Mouse (Mus musculus): Measurements from ENCODE around the gene Tmem150a. TPM values are rescaled to one million over a fixed set of nuclear protein-coding genes. Genes with fewer than 3 reads are reported as not detected.

Tmem150a gene
- polyA plus RNA-seq, 1 experiment from 2014 or later, result 92.3 TPM

DNA sequence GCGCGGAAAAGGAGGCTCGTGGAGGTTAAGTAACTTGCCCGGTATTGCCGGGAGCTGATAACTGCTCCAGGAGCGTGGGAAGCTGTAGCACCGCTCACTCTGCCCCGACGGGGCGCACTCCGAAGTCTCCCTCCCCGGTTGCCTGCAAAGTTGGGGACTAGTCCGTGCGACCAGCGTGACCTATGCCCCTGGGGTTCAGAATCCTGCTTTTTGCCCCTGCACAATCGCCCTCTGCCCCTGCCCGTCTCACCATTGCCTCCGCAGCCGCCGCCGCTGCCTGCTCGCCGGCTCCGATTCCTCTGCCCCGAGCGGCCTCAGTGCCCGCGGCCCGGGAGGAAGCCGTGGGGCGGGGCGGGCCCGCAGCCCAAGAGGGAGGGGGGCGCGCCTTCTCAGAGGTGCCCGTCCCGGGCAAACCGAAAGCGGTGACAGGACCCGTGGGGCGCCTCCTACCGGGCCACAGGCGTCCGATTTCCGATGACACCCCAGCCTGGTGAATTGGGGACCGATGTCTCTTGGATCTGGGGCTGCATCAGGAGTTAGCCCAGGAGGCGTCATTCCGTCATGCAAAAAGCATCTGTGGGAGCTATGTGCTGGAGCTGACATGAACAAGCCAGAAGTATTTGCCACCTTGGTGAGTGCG, 25.0 kb downstream of the Tmem150a start, which contains the start of gene Vamp5:
Gene Vamp5, minus strand, starts transcription at position 338 of the 640 bp plus-strand sequence.
- DNase-seq, result peak; percentile 92
- H3K36me3 ChIP-seq (replicated peaks; ENCODE audit: insufficient read depth, low read length), result peaks cover 13% of the 10 kb centered on the region
- no peaks in the 10 kb centered on the region for H3K9me3 ChIP-seq (ENCODE audit: low read length)
- no peaks in the 10 kb centered on the region for H3K27me3 ChIP-seq (ENCODE audit: insufficient read depth, low read length)
- peak within 1 kb of the TSS; percentile 75 for H3K4me3 ChIP-seq (ENCODE audit: low read depth, low read length)
- H3K9ac ChIP-seq (replicated peaks), result peak within 1 kb of the TSS; percentile 79
- no peak for TF ChIP-seq EP300 (IDR thresholded peaks at IDR 0.05; ENCODE audit: low read depth)
- peak; percentile 72 for TF ChIP-seq CTCF (IDR thresholded peaks at IDR 0.05; ENCODE audit: low read depth)
- peaks cover 24% of the 10 kb centered on the region for H3K4me1 ChIP-seq (ENCODE audit: insufficient read depth)
- peak within 1 kb of the TSS; percentile 86 for H3K27ac ChIP-seq (ENCODE audit: low read depth)
- ATAC-seq, result peak; percentile 90
- H3K4me2 ChIP-seq (ENCODE audit: low read depth, low read length), result peak within 1 kb of the TSS; percentile 70
- WGBS (ENCODE audit: insufficient replicate concordance), result 2% methylated on average over 49 of the region's 49 CpGs

GRCm38 (mm10) chr6:72382494-72382893, 27.2 kb downstream of the Tmem150a start:
- H3K9ac ChIP-seq (replicated peaks), result peak overlapping the region; percentile 19; the same call in 1 of the 2 replicates
- H3K4me1 ChIP-seq (ENCODE audit: insufficient read depth), result peaks cover 25% of the 10 kb centered on the region
- no peak overlapping the region for H3K4me3 ChIP-seq (ENCODE audit: low read depth, low read length)
- no peaks in the 10 kb centered on the region for H3K9me3 ChIP-seq (ENCODE audit: low read length)
- WGBS (ENCODE audit: insufficient replicate concordance), result 63% methylated on average over 6 of the region's 6 CpGs
- H3K4me2 ChIP-seq (ENCODE audit: low read depth, low read length), result no peak overlapping the region
- TF ChIP-seq EP300 (IDR thresholded peaks at IDR 0.05; ENCODE audit: low read depth) (no peak), CTCF (IDR thresholded peaks at IDR 0.05; ENCODE audit: low read depth) (no peak)
- no peaks in the 10 kb centered on the region for H3K27me3 ChIP-seq (ENCODE audit: insufficient read depth, low read length)
- peaks cover 31% of the 10 kb centered on the region for H3K36me3 ChIP-seq (replicated peaks; ENCODE audit: insufficient read depth, low read length)
- ATAC-seq, result no peak
- no peak for DNase-seq
- H3K27ac ChIP-seq (ENCODE audit: low read depth), result peak overlapping the region; percentile 53

- Histone ChIP-seq H3K4me2 (ENCODE audit: low read depth, low read length) (peak overlapping the region; percentile 31), H3K9me3 (ENCODE audit: low read length) (no peaks in the 10 kb centered on the region), H3K36me3 (replicated peaks; ENCODE audit: insufficient read depth, low read length) (peaks cover 39% of the 10 kb centered on the region), H3K4me1 (ENCODE audit: insufficient read depth) (peaks cover 31% of the 10 kb centered on the region), H3K4me3 (ENCODE audit: low read depth, low read length) (no peak overlapping the region), H3K27ac (ENCODE audit: low read depth) (peak overlapping the region; percentile 74), H3K9ac (replicated peaks) (peak overlapping the region; percentile 23; the same call in 1 of the 2 replicates), H3K27me3 (ENCODE audit: insufficient read depth, low read length) (no peaks in the 10 kb centered on the region)
- WGBS (ENCODE audit: insufficient replicate concordance), result 70% methylated on average over 6 of the region's 6 CpGs
- DNase-seq, result no peak
- no peak for TF ChIP-seq EP300 (IDR thresholded peaks at IDR 0.05; ENCODE audit: low read depth)
- no peak for TF ChIP-seq CTCF (IDR thresholded peaks at IDR 0.05; ENCODE audit: low read depth)
- ATAC-seq, result no peak
These were observed 28.0 kb downstream of the Tmem150a start for GRCm38 (mm10) chr6:72383142-72383820.

DNA sequence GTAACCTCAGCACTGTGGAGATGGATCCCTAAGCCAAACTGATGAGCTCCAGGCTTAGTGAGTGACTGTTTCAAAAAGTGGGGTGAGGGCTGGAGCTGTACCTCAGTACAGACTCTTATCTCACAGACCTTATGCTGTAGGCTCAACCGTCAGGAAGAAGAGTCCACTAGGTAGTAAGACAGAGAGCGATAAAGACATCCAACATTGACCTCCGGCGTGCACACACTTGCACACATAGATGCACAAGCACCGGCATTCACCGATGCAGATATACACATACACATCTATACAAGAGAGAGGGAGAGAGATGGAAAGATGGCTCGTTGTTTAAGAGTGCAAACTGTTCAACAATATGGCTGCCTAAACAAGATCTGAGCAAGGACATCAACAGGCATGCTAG, 28.7 kb downstream of the Tmem150a start:
- peak overlapping the region; percentile 31 for H3K4me2 ChIP-seq (ENCODE audit: low read depth, low read length)
- no peak overlapping the region for H3K4me3 ChIP-seq (ENCODE audit: low read depth, low read length)
- H3K27ac ChIP-seq (ENCODE audit: low read depth), result peak overlapping the region; percentile 74
- H3K36me3 ChIP-seq (replicated peaks; ENCODE audit: insufficient read depth, low read length), result peaks cover 44% of the 10 kb centered on the region
- no peaks in the 10 kb centered on the region for H3K9me3 ChIP-seq (ENCODE audit: low read length)
- H3K27me3 ChIP-seq (ENCODE audit: insufficient read depth, low read length), result no peaks in the 10 kb centered on the region
- no peak overlapping the region for H3K9ac ChIP-seq (replicated peaks)
- TF ChIP-seq EP300 (IDR thresholded peaks at IDR 0.05; ENCODE audit: low read depth), result peak; percentile 96
- no peak for TF ChIP-seq CTCF (IDR thresholded peaks at IDR 0.05; ENCODE audit: low read depth)
- H3K4me1 ChIP-seq (ENCODE audit: insufficient read depth), result peaks cover 38% of the 10 kb centered on the region
- ATAC-seq (peak; percentile 73), DNase-seq (no peak)
- 69% methylated on average over 7 of the region's 7 CpGs for WGBS (ENCODE audit: insufficient replicate concordance)

DNA sequence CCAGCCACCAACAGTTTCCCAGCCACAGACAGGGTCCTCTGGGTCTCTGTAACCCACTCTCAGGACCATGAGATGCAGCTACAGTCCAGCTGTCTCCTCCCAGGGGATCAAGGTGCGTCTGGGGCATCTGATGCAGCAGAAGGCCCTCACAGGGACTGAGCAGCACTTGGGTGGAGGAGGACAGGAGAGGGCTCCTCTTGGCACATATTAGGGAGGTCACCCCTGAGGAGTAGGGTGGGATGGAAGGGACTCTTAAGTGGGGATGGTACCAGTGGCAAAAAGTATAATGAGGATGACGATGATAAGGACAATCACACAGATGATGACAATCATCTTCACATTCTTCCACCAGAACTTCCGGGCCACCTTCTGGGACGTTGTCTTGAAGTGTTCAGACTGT, 30.0 kb downstream of the Tmem150a start:
- Histone ChIP-seq H3K4me2 (ENCODE audit: low read depth, low read length) (no peak overlapping the region), H3K9me3 (ENCODE audit: low read length) (no peaks in the 10 kb centered on the region), H3K9ac (replicated peaks) (no peak overlapping the region), H3K27me3 (ENCODE audit: insufficient read depth, low read length) (no peaks in the 10 kb centered on the region), H3K4me1 (ENCODE audit: insufficient read depth) (peaks cover 35% of the 10 kb centered on the region), H3K4me3 (ENCODE audit: low read depth, low read length) (no peak overlapping the region), H3K36me3 (replicated peaks; ENCODE audit: insufficient read depth, low read length) (peaks cover 44% of the 10 kb centered on the region), H3K27ac (ENCODE audit: low read depth) (peak overlapping the region; percentile 26; the same call in 1 of the 2 replicates)
- ATAC-seq, result no peak
- WGBS (ENCODE audit: insufficient replicate concordance), result 57% methylated on average over 4 of the region's 4 CpGs
- DNase-seq, result no peak
- TF ChIP-seq CTCF (IDR thresholded peaks at IDR 0.05; ENCODE audit: low read depth) (no peak), EP300 (IDR thresholded peaks at IDR 0.05; ENCODE audit: low read depth) (no peak)

GRCm38 (mm10) chr6:72386561-72386960, 31.3 kb downstream of the Tmem150a start:
- Histone ChIP-seq H3K4me2 (ENCODE audit: low read depth, low read length) (no peak overlapping the region), H3K4me1 (ENCODE audit: insufficient read depth) (peaks cover 43% of the 10 kb centered on the region), H3K27ac (ENCODE audit: low read depth) (no peak overlapping the region), H3K4me3 (ENCODE audit: low read depth, low read length) (no peak overlapping the region), H3K27me3 (ENCODE audit: insufficient read depth, low read length) (no peaks in the 10 kb centered on the region), H3K9ac (replicated peaks) (no peak overlapping the region), H3K9me3 (ENCODE audit: low read length) (no peaks in the 10 kb centered on the region), H3K36me3 (replicated peaks; ENCODE audit: insufficient read depth, low read length) (peaks cover 44% of the 10 kb centered on the region)
- 92% methylated on average over 2 of the region's 2 CpGs for WGBS (ENCODE audit: insufficient replicate concordance)
- TF ChIP-seq EP300 (IDR thresholded peaks at IDR 0.05; ENCODE audit: low read depth) (no peak), CTCF (IDR thresholded peaks at IDR 0.05; ENCODE audit: low read depth) (no peak)
- no peak for ATAC-seq
- DNase-seq, result no peak

All from liver, postnatal 0 days (tissue).